Mouse (Mus musculus) lung, postnatal 25 days (tissue): ENCODE data around the gene Agpat1.
A peak's percentile ranks its signal among the peaks of the same experiment; 100 is the strongest.

Experiments
- DNase-seq: peaks from one replicate; pipeline ENCODE4 v3.0.0; 2022; ENCODE audit warnings: low spot score

Agpat1 gene

DNA sequence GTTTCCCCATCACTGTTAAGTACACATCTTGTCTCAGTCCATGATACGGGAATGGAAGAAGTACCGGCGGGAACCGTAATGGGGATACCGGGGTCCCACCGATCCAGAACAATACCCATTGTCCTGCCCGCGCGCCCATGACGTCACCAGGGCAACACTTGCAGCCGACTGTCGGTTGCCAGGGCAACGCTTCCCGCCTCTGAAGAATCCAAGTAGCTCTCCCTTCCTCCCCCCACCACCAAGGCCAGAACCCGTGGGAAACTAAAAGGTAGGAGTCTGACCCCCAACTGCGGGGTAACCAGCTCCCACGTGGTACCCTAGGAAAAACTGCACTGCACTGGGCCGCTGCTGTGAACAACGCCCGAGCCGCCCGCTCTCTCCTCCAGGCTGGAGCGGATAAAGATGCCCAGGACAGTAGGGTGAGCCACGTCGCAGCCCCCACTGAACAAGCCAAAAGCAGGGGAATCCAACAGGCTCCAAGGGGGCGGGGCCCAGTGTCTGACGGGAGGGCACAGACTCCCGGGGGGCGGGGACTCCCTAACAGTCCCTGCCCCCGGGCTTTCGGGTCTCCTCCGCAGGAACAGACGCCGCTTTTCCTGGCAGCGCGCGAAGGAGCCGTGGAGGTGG is 17.2 kb upstream of the Agpat1 start:
- peak; percentile 87 for DNase-seq

DNA sequence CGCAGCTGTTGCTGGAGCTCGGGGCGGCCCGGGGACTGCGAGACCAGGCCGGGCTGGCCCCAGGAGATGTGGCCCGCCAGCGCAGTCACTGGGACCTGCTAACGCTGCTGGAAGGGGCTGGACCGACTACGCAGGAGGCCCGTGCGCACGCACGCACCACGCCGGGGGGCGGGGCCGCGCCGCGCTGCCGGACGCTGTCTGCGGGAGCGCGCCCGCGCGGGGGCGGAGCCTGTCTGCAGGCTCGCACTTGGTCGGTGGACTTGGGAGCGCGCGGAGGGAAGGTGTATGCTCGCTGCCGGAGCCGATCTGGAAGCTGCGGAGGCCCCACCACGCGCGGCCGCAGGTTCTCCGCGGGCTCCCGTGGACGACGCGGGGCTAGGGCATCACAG is 16.6 kb upstream of the Agpat1 start:
- DNase-seq = peak; percentile 96

DNA sequence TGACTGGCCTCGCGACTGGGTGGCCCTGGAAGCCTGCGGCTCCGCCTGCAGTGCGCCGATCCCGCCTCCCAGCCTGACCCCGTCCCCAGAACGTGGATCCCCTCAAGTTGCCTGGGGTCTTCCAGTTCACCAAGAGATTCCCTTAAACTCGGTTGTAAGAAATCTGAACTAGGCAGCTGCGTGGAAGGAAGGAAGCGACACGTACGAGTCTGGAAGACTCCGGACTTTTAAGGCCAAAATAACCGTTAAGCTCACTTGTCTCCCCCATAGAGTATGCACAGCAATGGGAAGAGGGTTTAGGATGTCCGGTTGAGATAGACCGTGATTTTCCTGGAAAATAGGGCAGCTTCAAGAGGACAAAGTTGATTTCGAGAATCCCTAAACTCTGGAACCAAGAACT is 16.2 kb upstream of the Agpat1 start:
- no peak for DNase-seq

DNA sequence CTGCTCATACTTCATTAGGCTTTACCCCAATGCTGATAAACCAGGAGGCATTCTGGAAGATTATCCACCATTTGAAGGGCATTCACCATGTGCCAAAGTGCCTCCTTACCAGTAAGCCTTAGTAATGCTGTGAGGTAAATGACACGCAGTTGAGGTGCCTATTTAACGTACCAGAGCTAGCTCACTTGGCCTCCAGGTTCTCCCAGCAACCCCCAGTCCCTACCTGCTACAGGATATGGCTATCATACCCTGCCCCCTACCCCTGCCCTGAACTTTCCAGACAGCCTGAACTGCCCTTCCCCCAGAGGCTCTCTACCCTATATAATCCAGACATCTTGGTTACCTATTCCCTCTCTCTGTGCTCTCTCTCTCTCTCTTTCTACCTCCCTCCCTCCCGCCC is 15.3 kb upstream of the Agpat1 start:
- DNase-seq = no peak

DNA sequence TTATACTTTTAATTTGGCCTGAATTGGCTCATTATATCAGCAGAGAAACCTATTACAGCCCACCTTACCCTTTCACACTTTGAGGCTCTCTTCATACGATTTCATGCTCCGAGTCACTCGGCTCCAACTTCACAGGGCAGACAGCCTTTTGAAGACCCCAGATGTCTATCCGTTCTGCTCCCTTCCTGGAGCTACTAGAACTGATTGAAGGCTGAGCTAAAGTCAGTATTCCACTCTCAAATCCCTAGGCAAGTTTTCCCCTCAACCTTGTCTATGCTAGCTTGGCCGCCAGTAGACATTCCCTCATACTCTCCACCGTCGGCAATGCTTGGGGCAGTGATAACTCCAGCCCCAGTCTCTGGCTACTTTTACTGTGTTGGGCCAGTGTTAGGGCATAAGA is 14.9 kb upstream of the Agpat1 start:
- DNase-seq = no peak

DNA sequence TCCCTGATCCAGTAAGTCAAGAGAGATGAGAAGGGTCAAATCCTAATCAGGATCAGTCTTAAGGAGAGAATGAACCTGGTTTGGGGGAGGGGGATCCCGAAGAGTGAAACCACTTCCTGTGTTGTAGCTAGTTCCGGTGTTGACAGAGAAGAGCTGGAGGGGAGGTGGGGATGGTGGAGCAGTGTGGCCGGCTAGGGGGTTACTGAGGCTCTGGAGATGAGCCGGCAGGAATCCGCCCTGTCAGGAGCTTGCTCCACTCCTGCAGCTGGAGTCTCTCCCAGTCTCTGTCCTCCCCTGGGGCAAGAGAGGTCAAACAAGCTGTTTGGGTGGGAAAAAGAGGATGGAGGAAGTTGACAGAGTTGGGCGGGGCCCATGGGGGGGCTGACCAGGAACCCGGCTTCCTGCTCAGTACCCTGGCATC is 14.4 kb upstream of the Agpat1 start, which contains the start of gene Gpsm3:
TSS of gene Gpsm3 (plus strand) at position 126 of the 421 bp plus-strand sequence.
- peak; percentile 68 for DNase-seq

DNA sequence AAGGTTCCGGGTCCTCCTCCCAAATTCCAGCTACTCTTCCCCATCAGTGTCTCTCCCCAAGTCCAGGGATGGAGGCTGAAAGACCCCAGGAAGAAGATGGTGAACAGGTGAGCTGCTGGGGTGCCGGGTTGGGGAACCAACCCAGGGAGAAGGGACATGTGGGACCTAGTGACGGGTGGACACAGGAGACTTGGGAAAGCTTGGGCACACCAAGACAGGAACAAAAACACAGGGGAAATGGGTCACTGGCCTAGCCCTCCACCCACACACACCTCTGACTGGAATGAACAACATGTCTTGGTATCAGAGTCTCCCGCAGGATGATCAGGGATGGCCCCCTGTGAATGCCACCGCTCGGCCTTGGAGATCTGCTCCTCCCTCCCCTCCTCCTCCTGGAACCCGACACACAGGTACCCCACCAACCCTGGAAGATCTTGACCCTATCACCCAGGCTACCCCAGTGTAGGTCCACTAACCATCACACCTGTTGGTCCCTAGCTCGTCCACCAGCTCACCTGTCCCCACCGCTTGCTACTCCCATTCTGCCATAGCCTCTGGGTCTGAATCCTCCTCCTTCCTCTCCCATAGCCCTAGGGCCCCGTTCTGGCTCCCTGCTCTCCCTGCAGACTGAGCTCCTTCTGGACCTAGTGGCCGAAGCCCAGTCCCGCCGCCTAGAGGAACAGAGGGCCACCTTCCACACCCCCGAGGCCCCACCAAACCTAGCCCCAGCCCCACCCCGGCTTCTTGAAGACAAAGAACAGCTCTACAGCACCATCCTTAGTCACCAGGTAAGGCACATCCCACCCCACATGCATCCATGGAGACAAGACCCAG is 13.7 kb upstream of the Agpat1 start:
- DNase-seq = no peak

DNA sequence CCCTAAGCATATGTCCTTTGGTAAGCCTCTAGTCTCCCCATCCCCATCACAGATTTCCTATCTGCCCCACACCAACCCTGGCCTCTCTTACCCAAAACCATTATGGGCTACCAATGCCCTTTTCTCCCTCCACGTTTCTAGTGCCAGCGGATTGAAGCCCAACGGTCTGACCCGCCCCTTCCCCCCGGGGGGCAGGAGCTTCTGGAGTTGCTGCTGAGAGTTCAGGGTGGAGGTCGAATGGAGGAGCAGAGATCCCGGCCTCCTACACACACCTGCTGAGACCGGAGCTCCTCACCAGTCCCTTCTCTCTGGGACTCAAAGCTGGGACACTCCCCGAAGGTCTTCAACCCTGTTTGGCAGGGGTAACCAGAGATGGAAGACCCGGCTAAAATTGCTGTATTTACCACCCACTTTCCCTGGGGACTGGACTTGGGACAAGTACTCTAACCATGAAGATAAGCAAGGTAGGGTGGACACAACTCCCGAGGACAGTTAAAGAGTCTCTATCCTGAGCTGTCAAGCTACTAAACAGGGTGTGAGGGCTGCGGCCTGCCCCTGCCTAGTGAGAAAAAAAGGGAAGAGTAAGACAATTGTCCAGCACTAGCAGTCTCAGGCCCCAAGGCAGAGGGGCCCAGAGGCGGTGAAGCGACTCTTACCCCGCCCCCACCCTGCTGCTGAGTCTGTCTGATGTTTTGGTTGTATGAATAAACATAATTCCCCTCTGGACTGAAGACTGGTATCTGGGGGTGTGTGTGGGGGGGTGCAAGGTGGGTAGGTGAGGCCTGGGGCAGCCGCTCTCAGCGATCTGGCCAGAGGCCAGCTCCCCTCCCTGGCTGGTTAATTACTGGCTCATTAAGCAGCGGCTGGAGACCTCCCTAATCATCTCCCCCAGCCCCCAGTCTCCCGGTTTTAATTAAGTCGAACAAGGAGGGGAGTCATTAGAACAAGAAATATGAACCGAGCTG is 12.8 kb upstream of the Agpat1 start, which contains the start of gene Pbx2:
TSS of gene Pbx2 (plus strand) at position 238 of the 965 bp plus-strand sequence.
- DNase-seq = no peak

DNA sequence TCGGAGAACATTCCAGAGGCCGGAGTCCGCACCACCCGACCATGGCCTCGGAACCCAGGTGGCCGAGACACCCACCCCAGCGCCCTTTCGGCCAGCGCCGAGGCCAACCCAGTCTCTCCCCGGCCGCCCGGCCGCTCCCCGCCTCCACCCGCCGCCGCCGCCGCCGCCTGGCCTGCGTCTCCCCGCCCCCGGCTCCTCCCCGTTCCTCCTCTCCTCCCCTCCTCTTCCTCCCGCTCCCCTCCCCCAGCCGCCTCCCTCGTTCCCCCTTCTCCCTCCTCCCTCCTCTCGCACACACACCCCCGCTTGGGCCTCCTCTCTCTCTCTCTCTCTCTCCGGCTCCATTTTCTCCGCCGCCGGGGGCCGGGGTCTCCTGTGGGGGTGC is 12.1 kb upstream of the Agpat1 start:
- DNase-seq = peak; percentile 88

DNA sequence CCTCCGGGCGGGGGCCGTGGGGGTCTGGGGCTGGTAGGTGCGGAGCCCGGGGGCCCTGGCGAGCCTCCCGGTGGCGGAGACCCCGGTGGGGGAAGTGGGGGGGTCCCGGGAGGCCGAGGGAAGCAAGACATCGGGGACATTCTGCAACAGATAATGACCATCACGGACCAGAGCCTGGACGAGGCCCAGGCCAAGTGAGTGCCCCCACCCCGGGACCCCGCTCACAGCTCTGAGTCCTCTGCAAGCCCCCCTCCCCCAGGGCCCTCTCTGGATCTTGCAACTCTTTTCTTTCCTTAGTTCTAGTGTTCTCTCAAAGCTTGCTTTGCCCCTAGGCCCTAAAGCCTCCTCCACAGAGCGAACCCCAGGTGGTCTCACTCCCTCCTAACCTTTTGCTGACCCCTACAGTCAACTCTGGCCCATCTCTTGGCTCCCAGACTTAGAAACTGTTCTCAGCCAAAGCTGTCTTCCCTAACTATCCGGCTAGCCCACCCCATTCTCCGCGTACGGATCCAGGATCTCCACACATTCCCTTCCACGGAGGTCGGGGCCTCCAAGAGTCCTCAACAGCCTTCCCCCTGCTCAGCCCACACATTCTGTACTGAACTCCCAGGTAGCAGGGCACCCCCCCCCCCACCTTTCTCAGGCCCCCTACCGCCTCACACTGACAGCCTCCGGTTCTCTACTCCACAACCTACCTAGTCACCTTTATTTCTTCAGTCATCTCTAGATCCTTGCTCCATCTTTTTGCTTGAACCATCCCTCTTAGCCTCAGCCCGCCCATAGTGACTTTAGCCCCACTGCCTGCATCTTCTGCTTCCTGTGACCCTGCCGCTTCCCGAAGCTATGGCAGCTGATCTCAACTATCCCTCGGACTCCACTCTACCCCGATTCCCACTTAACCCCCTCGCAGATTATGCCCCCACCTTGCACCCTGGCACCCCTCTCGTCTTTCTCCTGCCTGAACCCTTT is 11.2 kb upstream of the Agpat1 start:
- DNase-seq = no peak

DNA sequence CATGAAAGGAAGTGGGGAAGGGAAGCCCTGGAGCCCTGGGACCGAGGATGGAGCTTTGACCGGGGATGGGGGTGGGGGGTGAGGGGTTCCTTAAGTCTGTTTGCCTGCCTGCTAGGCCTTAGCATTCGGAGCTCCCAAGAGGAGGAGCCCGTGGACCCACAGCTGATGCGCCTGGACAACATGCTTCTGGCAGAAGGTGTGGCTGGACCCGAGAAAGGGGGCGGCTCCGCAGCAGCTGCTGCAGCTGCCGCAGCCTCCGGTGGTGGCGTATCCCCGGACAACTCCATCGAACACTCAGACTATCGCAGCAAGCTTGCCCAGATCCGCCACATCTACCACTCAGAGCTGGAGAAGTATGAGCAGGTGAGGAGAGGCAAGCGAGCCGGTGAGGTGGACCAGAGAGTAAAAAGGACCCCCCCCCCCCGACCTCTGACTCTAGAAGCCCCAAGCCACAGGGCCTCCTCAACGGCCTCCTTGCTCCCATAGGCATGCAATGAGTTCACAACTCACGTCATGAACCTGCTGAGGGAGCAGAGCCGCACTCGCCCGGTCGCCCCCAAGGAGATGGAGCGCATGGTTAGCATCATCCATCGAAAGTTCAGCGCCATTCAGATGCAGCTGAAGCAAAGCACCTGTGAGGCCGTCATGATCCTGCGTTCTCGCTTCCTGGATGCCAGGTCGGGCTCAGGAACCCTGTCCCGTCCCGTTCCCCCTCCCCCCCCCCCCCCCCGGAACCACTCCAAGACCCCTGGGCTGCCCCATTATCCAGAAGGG is 10.1 kb upstream of the Agpat1 start:
- DNase-seq = no peak

DNA sequence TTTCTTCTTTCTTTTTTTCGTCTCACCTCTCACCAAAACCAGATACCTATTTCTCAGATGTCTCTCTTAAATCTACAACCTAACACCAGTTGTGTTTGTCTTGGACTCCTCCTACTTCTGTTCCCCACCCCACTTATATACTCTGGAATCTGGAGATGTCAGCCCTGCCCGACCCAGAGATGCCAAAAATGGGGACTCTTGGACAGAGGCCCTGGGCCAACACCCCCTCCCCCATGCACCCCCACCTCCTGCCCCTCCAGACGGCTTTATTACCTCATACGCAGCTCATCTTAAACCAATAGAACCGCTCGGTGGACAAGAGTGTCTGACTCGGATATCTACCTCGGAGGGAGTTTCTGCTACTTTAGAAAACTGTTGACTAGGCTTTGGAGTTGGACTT is 8.0 kb upstream of the Agpat1 start:
- DNase-seq = no peak

DNA sequence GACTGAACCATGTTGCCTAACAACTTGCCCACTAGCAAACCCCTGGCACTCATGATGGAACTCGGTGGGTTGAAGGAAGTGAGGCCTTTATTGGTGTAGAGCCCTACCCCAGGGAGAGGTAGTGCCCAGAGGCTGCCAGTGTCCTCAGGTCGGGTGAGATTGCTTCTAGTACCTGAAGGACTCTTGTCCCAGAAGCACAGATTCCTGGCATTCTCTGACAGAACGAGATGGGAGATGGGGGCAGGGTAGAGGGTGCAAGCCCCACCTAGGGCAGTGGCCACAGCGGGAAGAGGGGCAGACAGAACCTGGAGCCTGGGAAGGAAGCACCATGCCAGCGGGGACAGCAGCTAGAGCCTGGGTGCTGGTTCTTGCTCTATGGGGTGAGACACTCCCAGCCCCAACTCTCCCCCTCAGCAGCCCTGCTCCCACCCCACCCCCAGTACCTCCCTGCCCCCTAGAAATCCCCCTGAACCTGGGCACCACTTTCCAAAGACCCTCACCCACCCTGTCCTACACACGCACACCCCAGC is 6.4 kb upstream of the Agpat1 start, which contains the start of gene Ager:
TSS of gene Ager (plus strand) at position 297 of the 530 bp plus-strand sequence.
- DNase-seq = peak; percentile 80

DNA sequence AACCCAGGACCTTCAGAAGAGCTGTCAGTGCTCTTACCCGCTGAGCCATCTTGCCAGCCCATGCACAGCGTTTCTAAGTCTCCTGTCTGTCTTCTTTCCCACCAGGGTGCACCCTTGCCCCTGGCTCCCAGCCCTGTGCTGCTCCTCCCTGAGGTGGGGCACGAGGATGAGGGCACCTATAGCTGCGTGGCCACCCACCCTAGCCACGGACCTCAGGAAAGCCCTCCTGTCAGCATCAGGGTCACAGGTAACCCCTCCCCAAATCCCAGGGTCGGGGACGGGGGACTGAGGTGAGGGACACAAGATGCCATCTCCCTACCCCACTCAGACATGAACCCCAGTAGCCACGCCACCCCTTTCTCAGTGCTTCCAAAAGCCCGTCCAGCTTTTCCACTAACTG is 4.2 kb upstream of the Agpat1 start:
- DNase-seq = no peak

DNA sequence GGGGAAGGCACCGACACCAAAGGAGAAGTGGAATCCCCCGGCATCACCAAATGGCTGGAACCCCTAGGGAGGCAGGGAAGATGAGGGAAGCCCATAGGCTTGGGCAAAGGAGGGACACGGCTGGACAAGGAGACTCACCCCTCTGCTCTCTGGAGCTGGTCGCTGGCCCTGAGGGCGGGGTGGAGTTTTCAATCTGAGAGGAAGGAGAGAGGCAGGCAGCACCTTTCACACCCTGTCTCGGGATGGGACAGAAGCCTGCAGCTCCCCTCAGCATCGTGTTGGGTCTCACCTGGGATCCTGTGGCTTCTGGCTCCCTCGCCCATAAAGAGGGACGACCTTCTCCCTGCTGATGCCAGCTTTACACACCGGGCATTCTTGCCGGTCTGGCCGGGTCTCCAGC is 2.3 kb upstream of the Agpat1 start:
- no peak for DNase-seq

DNA sequence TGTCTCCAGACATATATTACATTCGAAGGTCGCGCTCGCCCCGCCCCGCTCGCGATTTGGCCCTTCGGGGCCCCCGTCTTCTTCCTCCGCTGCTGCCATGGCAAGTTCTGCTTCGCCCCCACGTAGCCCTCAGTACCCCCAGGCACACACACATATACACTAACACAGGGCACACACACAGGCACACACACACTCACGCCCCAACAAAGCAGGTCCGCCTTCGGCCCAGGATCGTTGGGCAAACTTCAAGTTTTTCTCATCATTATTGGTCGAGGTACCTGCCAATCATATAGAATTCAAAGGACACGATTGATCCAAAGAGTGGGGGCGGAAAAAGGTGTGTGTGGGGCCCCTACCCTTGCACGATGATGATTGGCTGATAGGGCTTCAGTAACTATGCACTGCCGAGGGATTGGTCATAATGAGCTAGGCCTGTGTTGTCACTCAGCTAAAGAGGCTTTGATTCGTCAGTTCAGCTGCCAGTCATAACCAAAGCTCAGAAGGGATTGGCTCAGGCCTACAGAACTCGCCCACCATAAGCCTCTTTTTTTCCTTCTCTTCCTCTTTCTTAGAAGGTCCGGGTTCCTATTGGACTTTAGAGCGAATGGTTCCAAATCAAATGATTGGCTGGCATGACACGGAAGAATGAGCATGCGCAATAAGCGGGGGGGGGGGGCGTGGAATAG is 544 bp upstream of the Agpat1 start, which contains the start of gene Rnf5:
TSS of gene Rnf5 (minus strand) at position 316 of the 686 bp plus-strand sequence.
- peak; percentile 100 for DNase-seq

DNA sequence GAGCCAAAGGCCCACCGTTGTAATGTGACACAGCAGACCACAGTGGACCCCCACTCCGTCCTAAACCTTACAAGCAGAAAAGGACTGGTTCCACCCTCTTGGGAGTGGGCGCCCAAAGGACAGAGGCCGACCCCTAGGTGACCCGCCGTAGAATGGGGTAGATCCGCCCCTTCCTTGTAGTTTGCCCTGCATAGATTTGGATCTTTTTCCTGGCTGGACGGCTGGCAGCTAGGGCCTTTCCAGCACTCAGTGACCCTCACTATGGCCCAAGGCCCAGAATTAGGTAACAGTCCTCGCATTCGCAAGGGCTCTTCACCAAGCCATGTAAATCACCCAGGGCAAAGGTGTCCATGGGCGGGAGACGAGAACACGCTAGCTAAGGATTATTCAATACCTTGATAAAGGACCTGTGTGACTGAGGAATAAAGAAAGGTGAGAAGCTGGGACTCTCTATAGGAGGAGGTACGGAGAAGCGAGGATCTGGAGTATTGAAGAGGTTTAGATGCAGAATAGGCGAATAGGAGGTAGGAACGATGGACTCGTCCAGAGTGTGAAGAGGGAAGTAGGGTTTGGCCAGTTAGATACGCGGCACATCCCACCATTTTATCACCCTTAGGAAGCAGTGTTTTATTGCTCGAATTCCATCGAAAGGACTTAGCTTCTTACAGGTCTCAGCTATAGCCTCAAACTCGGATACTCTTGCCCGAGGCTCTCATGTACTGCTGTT is 612 bp downstream of the Agpat1 start:
- peak; percentile 81 for DNase-seq

DNA sequence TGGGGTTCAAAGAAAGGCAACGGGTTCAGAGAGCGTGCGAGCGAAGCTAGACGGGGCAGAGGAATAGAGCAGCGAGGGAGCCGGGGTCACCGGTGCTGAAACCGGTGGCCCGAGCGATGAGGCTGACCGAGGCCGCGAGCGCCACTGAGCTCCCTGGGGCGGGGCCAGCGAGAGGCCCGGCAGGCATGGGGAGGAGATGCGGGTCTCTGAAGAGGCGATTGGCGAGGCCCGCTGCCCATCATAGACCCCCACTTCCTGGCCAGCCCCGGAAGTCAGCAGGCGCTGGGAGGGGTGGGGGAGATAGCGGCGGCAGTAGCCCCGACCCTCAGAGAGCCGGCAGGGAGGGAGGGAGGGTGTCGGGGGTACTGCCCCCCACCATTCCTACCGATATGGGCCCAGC is 1.5 kb downstream of the Agpat1 start:
- DNase-seq = peak; percentile 97
